Mouse (Mus musculus): Measurements from ENCODE around the gene Btbd35f23.
"Not testable (repeated sequence)": the region's sequence is repeated elsewhere in the genome, so short reads cannot be mapped to it uniquely, and the experiment has no call there.

The Btbd35f23 gene

DNA sequence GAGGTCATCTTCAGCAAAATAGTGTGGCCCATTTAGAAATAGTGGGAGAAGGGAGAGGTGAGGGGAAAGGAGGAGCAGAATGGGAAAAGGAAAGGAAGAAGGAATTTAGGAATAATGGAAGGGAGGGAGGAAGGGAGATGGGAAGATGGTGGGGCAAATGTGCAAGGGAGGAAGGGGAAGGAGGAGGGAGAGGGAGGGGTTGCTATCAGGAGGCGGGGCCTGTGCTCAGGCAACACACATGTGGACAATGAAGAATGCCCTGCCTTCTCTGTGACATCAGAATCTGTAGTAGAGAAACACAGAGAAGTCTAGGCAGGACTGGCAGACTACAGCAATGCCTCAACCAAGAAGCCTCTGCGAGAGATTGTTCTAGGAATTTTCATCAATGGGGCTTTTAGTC lies at the start of gene Btbd35f23:
Btbd35f23 (plus strand) TSS at position 301 of the 400 bp plus-strand sequence.
- not testable (repeated sequence) for DNase-seq

Data from kidney, postnatal 25 days (tissue).